Mouse (Mus musculus) G1E (cell line): ENCODE results near the gene Fut2.

Source experiments
- CTCF ChIP-seq: IDR thresholded peaks from 2 replicates; pipeline ENCODE4 v1.5.1; 2012; ENCODE audit warnings: low read depth, low read length, inconsistent platforms, mixed read lengths
- GATA1 ChIP-seq: IDR thresholded peaks from 2 replicates; pipeline ENCODE4 v1.6.1; 2012; ENCODE audit warnings: borderline replicate concordance, low read length, inconsistent platforms, mixed read lengths
- TAL1 ChIP-seq: conservative IDR thresholded peaks from 2 replicates; pipeline ENCODE4 v1.6.1; 2012; ENCODE audit warnings: low read depth, low read length, inconsistent platforms, mixed read lengths

DNA sequence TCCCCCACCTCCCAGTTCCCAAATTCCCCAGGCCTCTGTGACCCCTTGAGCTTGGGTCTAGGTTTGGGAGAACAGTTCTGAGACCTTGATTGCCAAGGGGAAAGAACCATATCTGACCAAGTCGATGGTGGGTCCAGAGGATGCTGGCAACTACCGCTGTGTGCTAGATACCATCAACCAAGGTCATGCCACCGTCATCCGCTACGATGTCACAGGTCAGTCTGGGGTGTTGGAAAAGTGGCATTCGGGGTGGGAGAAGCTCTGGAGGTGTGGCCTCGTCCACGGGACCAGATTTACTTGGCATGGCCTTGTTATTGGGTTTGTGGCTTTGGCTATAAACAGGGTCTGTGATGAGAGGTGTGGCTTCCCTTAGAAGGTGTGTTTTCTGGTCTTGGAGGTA is 40.7 kb downstream of the Fut2 start:
- TF ChIP-seq CTCF = no peak
- no peak for TF ChIP-seq TAL1
- no peak for TF ChIP-seq GATA1
